ENCODE assay signal across 25 mouse cellular contexts in genomic region chr2:15163732-15164418, GRCm38 (mm10).
DNase-seq lines count a peak whose midpoint lies in the region; ATAC-seq lines count a peak whose summit lies in the region.
"Had no signal": no experiment of that assay in that cellular context is flagged by ENCODE, and none has a peak within 500 bp of the region (broad histone marks: within the 10 kb centered on the region; RNA-seq: fewer than 3 reads in every experiment).

No protein-coding gene starts in this region.

- no peaks in the 10 kb centered on the region for H3K27me3 ChIP-seq in heart, embryonic 11.5 days (ENCODE audit: control insufficient read depth, insufficient read depth, low read length)
- no peaks in the 10 kb centered on the region for H3K27me3 ChIP-seq in liver, embryonic 13.5 days
- no peaks in the 10 kb centered on the region for H3K27me3 ChIP-seq in midbrain, embryonic 13.5 days
- H3K27me3 ChIP-seq: megakaryocyte, embryonic 14.5 days; neural tube, embryonic 15.5 days had no signal

- no peak overlapping the region for H3K9ac ChIP-seq in heart, embryonic 11.5 days (ENCODE audit: low read depth, low read length)
- peak overlapping the region; percentile 18; the same call in 1 of the 2 replicates for H3K9ac ChIP-seq in liver, embryonic 13.5 days
- no peak overlapping the region for H3K9ac ChIP-seq in midbrain, embryonic 13.5 days (replicated peaks)
- H3K9ac ChIP-seq: neural tube, embryonic 15.5 days had no signal

- ATAC-seq in heart, embryonic 11.5 days (replicated peaks; ENCODE audit: insufficient number of reproducible peaks, low FRiP score, low TSS enrichment): peak; percentile 91
- ATAC-seq in common myeloid progenitor, adult 5-6 weeks (replicated peaks; ENCODE audit: low read depth, poor library complexity, severe bottlenecking): peak; percentile 65; the same call in 1 of the 2 replicates
- ATAC-seq in liver, embryonic 13.5 days (ENCODE audit: low read depth): peak; percentile 97
- no peak for ATAC-seq in midbrain, embryonic 13.5 days
- ATAC-seq: forebrain, embryonic 14.5 days; hindbrain, embryonic 16.5 days; midbrain, embryonic 16.5 days had no signal

- no peak overlapping the region for H3K27ac ChIP-seq in heart, embryonic 11.5 days (ENCODE audit: low read depth, low read length)
- H3K27ac ChIP-seq in liver, embryonic 13.5 days: peak overlapping the region; percentile 89
- no peak overlapping the region for H3K27ac ChIP-seq in midbrain, embryonic 13.5 days
- H3K27ac ChIP-seq: layer of hippocampus, adult 2 months; left cerebral cortex, adult 2 months; limb, embryonic 10.5 days; neural tube, embryonic 15.5 days had no signal

- H3K4me3 ChIP-seq in heart, embryonic 11.5 days (ENCODE audit: low read depth, low read length): no peak overlapping the region
- no peak overlapping the region; the same call in 1 of the 2 replicates for H3K4me3 ChIP-seq in liver, embryonic 13.5 days (replicated peaks)
- no peak overlapping the region for H3K4me3 ChIP-seq in midbrain, embryonic 13.5 days (replicated peaks)
- H3K4me3 ChIP-seq: layer of hippocampus, adult 2 months; left cerebral cortex, adult 2 months; limb, embryonic 10.5 days; megakaryocyte, embryonic 14.5 days; neural tube, embryonic 15.5 days had no signal

- H3K4me2 ChIP-seq in heart, embryonic 11.5 days: no peak overlapping the region
- H3K4me2 ChIP-seq in liver, embryonic 13.5 days: peak overlapping the region; percentile 55
- no peak overlapping the region for H3K4me2 ChIP-seq in midbrain, embryonic 13.5 days (replicated peaks)
- H3K4me2 ChIP-seq: neural tube, embryonic 15.5 days had no signal

- no peaks in the 10 kb centered on the region for H3K4me1 ChIP-seq in heart, embryonic 11.5 days (ENCODE audit: control insufficient read depth, insufficient read depth, low read length)
- peaks cover 42% of the 10 kb centered on the region for H3K4me1 ChIP-seq in liver, embryonic 13.5 days (replicated peaks)
- no peaks in the 10 kb centered on the region for H3K4me1 ChIP-seq in midbrain, embryonic 13.5 days (replicated peaks)
- H3K4me1 ChIP-seq: limb, embryonic 10.5 days; megakaryocyte, embryonic 14.5 days; neural tube, embryonic 15.5 days had no signal

- no peaks in the 10 kb centered on the region for H3K9me3 ChIP-seq in heart, embryonic 11.5 days (replicated peaks; ENCODE audit: control insufficient read depth, low read length)
- no peaks in the 10 kb centered on the region for H3K9me3 ChIP-seq in liver, embryonic 13.5 days (replicated peaks)
- H3K9me3 ChIP-seq in midbrain, embryonic 13.5 days: no peaks in the 10 kb centered on the region
- H3K9me3 ChIP-seq: limb, embryonic 10.5 days; megakaryocyte, embryonic 14.5 days; neural tube, embryonic 15.5 days had no signal

- H3K36me3 ChIP-seq in heart, embryonic 11.5 days (ENCODE audit: control insufficient read depth, insufficient read depth, low read length): no peaks in the 10 kb centered on the region
- no peaks in the 10 kb centered on the region for H3K36me3 ChIP-seq in liver, embryonic 13.5 days
- no peaks in the 10 kb centered on the region for H3K36me3 ChIP-seq in midbrain, embryonic 13.5 days
- H3K36me3 ChIP-seq: limb, embryonic 10.5 days; neural tube, embryonic 15.5 days had no signal

- intact Hi-C loops in heart, postnatal 10 days (cut with DNase I): no loop called here

- no peak for DNase-seq in heart, postnatal 10 days
- DNase-seq in liver, embryonic 13.5 days: peak; percentile 64
- DNase-seq in yolk sac, embryonic 10.5 days (ENCODE audit: low spot score): peak; percentile 5
- DNase-seq in embryo, embryonic 11 days: no peak
- DNase-seq in cerebellum, postnatal 14 days: no peak
- DNase-seq: cerebellum, postnatal 10 days; gastrocnemius, postnatal 10 days; heart, adult 11 months; kidney, adult 11 months; kidney, postnatal 10 days; lung, adult 18-20 months; lung, postnatal 14 days; right cerebral cortex, postnatal 14 days; spleen, adult 18-20 months had no signal

- 78% methylated on average over 6 of the region's 6 CpGs for WGBS in heart, embryonic 11.5 days (ENCODE audit: insufficient replicate concordance)
- WGBS in liver, embryonic 13.5 days (ENCODE audit: insufficient replicate concordance): 20% methylated on average over 6 of the region's 6 CpGs
- 88% methylated on average over 6 of the region's 6 CpGs for WGBS in midbrain, embryonic 13.5 days

Comparison
In these comparisons a context has a peak if more than half of its experiments do, and no peak if none do; other contexts are left out.
1. DNase-seq: peak in liver, embryonic 13.5 days (single experiment) and yolk sac, embryonic 10.5 days (single experiment); none in heart, postnatal 10 days (0 of 2), embryo, embryonic 11 days (single experiment) and cerebellum, postnatal 14 days (0 of 2).